Mouse (Mus musculus): ENCODE data around the gene Nadk2. TPM values are rescaled to one million over a fixed set of nuclear protein-coding genes. Genes with fewer than 3 reads are reported as not detected.

Nadk2 gene
- polyA plus RNA-seq, 1 experiment from 2014 or later, result 32.1 TPM

Other genes starting within 250 kb of the Nadk2 start
- 0.27 and 0.35 TPM in 2 replicates for gene Ranbp3l, start 103.3 kb upstream of the Nadk2 start, polyA plus RNA-seq (2014; fragmentation: Nextera tagmentation; extraction: Ambion mirVana)
- gene Lmbrd2, start 69.3 kb downstream of the Nadk2 start, polyA plus RNA-seq (2014; fragmentation: Nextera tagmentation; extraction: Ambion mirVana), result 7.0 and 7.9 TPM in 2 replicates
- gene Skp2, start 84.2 kb downstream of the Nadk2 start, polyA plus RNA-seq (2014; fragmentation: Nextera tagmentation; extraction: Ambion mirVana), result 70.8 and 73.4 TPM in 2 replicates
- gene Ugt3a1, start 205.6 kb downstream of the Nadk2 start, polyA plus RNA-seq (2014; fragmentation: Nextera tagmentation; extraction: Ambion mirVana), result not detected in 2 replicates